Mouse (Mus musculus): ENCODE measurements around the gene Akap7. TPM values are rescaled to one million over a fixed set of nuclear protein-coding genes. Genes with fewer than 3 reads are reported as not detected.

Akap7 gene
- polyA plus RNA-seq, 1 experiment from 2014 or later: 19.8 TPM

GRCm38 (mm10) chr10:25296657-25297369 lies 10.9 kb downstream of the Akap7 start:
- peak overlapping the region; percentile 93 for H3K27ac ChIP-seq
- H3K4me1 ChIP-seq: peaks cover 24% of the 10 kb centered on the region
- H3K9ac ChIP-seq: peak overlapping the region; percentile 79
- peak overlapping the region; percentile 61 for H3K4me3 ChIP-seq
- H3K27me3 ChIP-seq: no peaks in the 10 kb centered on the region
- WGBS: under 1% methylated on average over 47 of the region's 81 CpGs
- H3K4me2 ChIP-seq: peak overlapping the region; percentile 63
- H3K36me3 ChIP-seq: no peaks in the 10 kb centered on the region
- H3K9me3 ChIP-seq: no peaks in the 10 kb centered on the region
- peak; percentile 88 for ATAC-seq (ENCODE audit: insufficient number of reproducible peaks, insufficient read depth, low FRiP score, low TSS enrichment, low read depth)

DNA sequence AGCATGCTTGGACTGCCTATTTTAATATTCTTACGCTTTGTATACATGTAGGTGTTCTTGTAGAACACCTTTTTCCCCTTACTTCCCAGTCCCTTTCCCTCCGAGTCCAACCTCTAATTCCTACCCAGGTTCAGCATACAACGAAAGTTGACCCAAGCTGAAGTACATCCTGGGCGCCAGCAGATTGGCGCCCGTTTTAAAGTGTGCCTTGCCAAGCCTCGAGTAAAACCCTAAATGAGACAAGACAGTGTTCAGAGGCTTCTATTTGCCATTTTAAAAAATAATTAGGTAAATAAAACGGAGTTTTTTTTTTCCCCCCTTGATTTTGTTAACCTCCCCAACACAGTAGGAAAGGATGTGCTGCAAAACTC lies 11.4 kb downstream of the Akap7 start:
- Histone ChIP-seq H3K27me3 (no peaks in the 10 kb centered on the region), H3K4me2 (peak overlapping the region; percentile 63), H3K4me3 (peak overlapping the region; percentile 61), H3K27ac (peak overlapping the region; percentile 93), H3K9ac (peak overlapping the region; percentile 79), H3K9me3 (no peaks in the 10 kb centered on the region), H3K4me1 (peaks cover 24% of the 10 kb centered on the region), H3K36me3 (no peaks in the 10 kb centered on the region)
- WGBS: 44% methylated on average over 8 of the region's 8 CpGs
- no peak for ATAC-seq (ENCODE audit: insufficient number of reproducible peaks, insufficient read depth, low FRiP score, low TSS enrichment, low read depth)

DNA sequence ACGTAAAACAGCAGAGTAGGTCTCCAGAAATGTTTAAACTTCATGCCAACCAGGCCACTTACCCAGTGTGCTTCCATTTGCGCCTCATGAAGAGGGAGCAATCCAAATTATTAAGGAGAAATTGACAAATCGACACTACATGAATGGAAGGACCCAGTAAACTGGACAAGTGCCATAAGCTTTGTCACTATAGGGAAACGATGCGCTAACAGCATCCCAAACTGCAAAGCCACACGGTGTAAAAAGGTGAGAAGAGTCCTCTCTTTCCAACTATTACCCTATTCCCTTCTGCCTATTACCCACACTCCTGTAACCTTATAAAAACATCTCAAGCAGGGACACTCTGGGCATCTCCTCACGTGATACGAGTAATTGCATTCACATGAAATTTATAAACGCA lies 11.8 kb downstream of the Akap7 start:
- Histone ChIP-seq H3K4me1 (peaks cover 24% of the 10 kb centered on the region), H3K27me3 (no peaks in the 10 kb centered on the region), H3K27ac (peak overlapping the region; percentile 93), H3K4me3 (no peak overlapping the region), H3K4me2 (peak overlapping the region; percentile 63; the same call in 1 of the 2 replicates), H3K9ac (no peak overlapping the region), H3K9me3 (no peaks in the 10 kb centered on the region), H3K36me3 (no peaks in the 10 kb centered on the region)
- 83% methylated on average over 9 of the region's 9 CpGs for WGBS
- ATAC-seq (ENCODE audit: insufficient number of reproducible peaks, insufficient read depth, low FRiP score, low TSS enrichment, low read depth): no peak

- WGBS: 74% methylated on average over 7 of the region's 7 CpGs
- ATAC-seq (ENCODE audit: insufficient number of reproducible peaks, insufficient read depth, low FRiP score, low TSS enrichment, low read depth): no peak
- Histone ChIP-seq H3K9ac (no peak overlapping the region), H3K36me3 (no peaks in the 10 kb centered on the region), H3K27me3 (no peaks in the 10 kb centered on the region), H3K9me3 (no peaks in the 10 kb centered on the region), H3K4me2 (no peak overlapping the region), H3K27ac (peak overlapping the region; percentile 93; the same call in 1 of the 2 replicates), H3K4me3 (no peak overlapping the region), H3K4me1 (peaks cover 24% of the 10 kb centered on the region)
These were observed 12.7 kb downstream of the Akap7 start for GRCm38 (mm10) chr10:25294999-25295398.

DNA sequence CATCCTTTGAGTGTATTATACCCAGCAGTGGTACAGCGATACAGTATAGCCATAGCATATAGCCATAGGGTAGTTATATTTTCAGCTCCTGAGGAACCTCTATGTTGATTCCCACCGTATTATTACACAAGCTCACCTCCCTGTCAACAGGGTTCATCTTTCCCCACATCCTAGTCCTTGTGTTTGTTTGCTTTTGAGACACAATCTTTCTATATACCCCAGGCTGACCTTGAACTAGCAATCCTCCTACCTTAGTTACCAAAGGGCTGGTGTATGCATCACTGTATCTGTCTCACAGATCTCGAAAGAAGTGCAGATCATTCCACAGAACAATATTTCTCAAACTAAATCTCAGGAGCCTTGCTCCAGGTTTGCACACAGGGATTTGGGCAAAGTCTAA lies 13.9 kb downstream of the Akap7 start:
- Histone ChIP-seq H3K36me3 (no peaks in the 10 kb centered on the region), H3K4me3 (no peak overlapping the region), H3K27me3 (no peaks in the 10 kb centered on the region), H3K27ac (no peak overlapping the region), H3K4me2 (no peak overlapping the region), H3K9ac (no peak overlapping the region), H3K4me1 (peaks cover 24% of the 10 kb centered on the region), H3K9me3 (no peaks in the 10 kb centered on the region)
- WGBS: 88% methylated on average over 3 of the region's 3 CpGs
- ATAC-seq (ENCODE audit: insufficient number of reproducible peaks, insufficient read depth, low FRiP score, low TSS enrichment, low read depth): no peak

DNA sequence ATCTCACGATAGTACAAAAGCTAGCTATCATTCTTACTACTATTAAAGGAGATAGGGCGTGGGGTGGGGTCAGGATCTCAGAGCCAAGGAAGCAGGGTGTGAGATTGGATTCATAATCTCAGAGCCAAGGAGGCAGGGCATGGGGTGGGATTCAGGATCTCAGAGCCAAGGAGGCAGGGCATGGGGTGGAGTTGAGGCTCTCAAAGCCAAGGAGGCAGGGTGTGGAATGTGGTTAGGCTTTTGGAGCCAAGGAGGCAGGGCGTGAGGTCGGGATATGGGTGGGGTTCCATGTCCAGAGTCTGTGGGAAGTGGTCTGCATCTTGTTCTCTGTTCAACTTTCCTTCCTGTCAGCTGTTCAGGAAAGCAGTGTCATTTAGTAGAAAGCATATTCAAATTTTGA lies 16.6 kb downstream of the Akap7 start:
- H3K4me1 ChIP-seq: peaks cover 11% of the 10 kb centered on the region; the same call in 1 of the 2 replicates
- H3K9ac ChIP-seq: no peak overlapping the region
- no peak for ATAC-seq (ENCODE audit: insufficient number of reproducible peaks, insufficient read depth, low FRiP score, low TSS enrichment, low read depth)
- no peaks in the 10 kb centered on the region for H3K27me3 ChIP-seq
- no peak overlapping the region for H3K4me3 ChIP-seq
- 78% methylated on average over 4 of the region's 4 CpGs for WGBS
- H3K36me3 ChIP-seq: no peaks in the 10 kb centered on the region
- H3K4me2 ChIP-seq: no peak overlapping the region
- no peak overlapping the region for H3K27ac ChIP-seq
- no peaks in the 10 kb centered on the region for H3K9me3 ChIP-seq

DNA sequence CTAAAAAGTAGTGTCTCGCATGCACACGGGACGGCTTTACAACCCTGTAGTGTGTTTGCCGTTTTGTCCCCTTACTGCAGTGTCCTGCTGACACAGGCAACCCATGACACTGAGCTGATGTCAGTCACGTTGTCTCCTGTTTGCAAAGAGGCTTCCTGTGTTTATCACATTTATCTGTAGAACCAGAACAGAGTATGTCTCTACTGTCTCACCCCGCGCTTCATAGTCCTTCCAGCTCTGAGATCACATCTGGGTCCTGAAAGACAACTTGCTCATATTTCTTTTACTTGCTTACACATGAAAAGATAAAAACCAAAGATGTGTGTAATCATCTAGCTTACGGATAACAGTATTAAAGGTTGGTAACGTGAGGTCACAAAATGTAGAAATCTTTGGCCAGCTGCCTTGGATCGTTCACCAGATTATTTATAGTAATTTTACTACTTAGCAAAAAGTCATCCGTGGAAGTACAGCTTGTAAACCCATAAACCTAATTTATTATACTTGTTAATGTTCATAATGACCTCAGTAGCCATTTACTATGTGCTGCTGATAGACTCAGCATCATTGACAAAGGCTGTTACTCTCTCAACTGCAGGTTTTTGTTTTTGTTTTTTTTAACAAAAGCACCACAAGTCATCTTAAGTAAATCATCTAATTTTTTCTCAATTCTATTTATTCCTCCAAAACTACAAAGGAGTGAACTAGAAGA lies 22.4 kb downstream of the Akap7 start:
- no peaks in the 10 kb centered on the region for H3K36me3 ChIP-seq
- no peak for ATAC-seq (ENCODE audit: insufficient number of reproducible peaks, insufficient read depth, low FRiP score, low TSS enrichment, low read depth)
- no peak overlapping the region for H3K9ac ChIP-seq
- no peak overlapping the region for H3K4me3 ChIP-seq
- H3K27ac ChIP-seq: no peak overlapping the region
- H3K4me2 ChIP-seq: no peak overlapping the region
- no peaks in the 10 kb centered on the region for H3K4me1 ChIP-seq
- no peaks in the 10 kb centered on the region for H3K9me3 ChIP-seq
- no peaks in the 10 kb centered on the region for H3K27me3 ChIP-seq
- WGBS: 88% methylated on average over 11 of the region's 11 CpGs

DNA sequence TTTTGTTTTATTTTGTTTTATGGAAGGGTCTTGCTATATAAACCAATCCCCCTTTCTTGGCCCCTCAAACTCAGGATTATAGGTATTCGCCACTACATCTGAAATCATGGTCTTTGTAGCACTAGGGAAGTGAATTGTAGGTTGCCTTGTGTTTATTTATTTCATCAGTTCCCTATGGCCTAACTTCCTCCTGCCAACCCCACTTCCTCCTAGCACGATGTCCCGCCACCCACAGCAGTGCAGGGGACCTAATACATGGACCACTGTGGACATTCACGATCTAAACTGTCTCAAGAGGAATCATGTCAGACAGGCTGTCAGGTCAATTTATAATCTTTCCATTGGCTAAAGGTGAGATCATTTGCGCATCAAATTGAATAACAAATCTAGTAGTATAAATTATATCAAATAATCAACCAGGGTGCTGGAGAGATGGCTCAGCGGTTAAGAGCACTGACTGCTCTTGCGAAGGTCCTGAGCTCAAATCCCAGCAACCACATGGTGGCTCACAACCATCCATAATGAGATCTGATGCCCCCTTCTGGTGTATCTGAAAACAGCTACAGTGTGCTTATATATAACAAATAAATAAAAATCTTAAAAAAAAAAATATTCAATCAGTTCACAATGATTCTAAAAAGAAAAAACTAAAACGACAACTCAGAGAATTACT lies 23.1 kb downstream of the Akap7 start:
- H3K27me3 ChIP-seq: no peaks in the 10 kb centered on the region
- no peak overlapping the region for H3K4me2 ChIP-seq
- 91% methylated on average over 8 of the region's 8 CpGs for WGBS
- no peak overlapping the region for H3K27ac ChIP-seq
- no peaks in the 10 kb centered on the region for H3K9me3 ChIP-seq
- H3K4me1 ChIP-seq: no peaks in the 10 kb centered on the region
- no peak for ATAC-seq (ENCODE audit: insufficient number of reproducible peaks, insufficient read depth, low FRiP score, low TSS enrichment, low read depth)
- H3K4me3 ChIP-seq: no peak overlapping the region
- H3K36me3 ChIP-seq: no peaks in the 10 kb centered on the region
- no peak overlapping the region for H3K9ac ChIP-seq

DNA sequence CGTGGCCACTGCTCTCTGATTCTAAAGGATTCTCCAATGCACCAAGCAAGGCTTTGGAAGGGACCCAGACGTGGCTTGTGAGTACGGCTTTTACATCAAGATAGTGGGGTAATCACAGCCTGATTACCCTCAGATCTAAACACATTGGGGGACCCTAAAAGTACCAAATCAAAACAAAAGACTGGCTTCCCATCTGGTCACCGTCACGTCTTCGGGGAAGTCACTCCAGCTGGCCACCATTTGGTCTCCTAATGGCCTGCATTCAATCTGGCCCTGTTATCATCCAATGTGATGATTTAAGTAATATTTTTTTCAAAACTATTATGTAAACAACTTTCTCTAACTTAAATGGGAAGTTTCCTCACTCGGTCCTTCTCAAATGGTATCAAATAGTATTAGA lies 24.3 kb downstream of the Akap7 start:
- Histone ChIP-seq H3K27me3 (no peaks in the 10 kb centered on the region), H3K4me3 (no peak overlapping the region), H3K27ac (no peak overlapping the region), H3K36me3 (no peaks in the 10 kb centered on the region), H3K9me3 (no peaks in the 10 kb centered on the region), H3K4me2 (no peak overlapping the region), H3K4me1 (no peaks in the 10 kb centered on the region), H3K9ac (no peak overlapping the region)
- ATAC-seq (ENCODE audit: insufficient number of reproducible peaks, insufficient read depth, low FRiP score, low TSS enrichment, low read depth): no peak
- 79% methylated on average over 7 of the region's 7 CpGs for WGBS

- H3K4me1 ChIP-seq: peaks cover 5% of the 10 kb centered on the region; the same call in 1 of the 2 replicates
- ATAC-seq (ENCODE audit: insufficient number of reproducible peaks, insufficient read depth, low FRiP score, low TSS enrichment, low read depth): no peak
- 71% methylated on average over 5 of the region's 5 CpGs for WGBS
These were observed 27.5 kb downstream of the Akap7 start for GRCm38 (mm10) chr10:25280141-25280540.

GRCm38 (mm10) chr10:25279406-25279805 lies 28.3 kb downstream of the Akap7 start:
- H3K9me3 ChIP-seq: no peaks in the 10 kb centered on the region
- H3K36me3 ChIP-seq: no peaks in the 10 kb centered on the region
- H3K4me2 ChIP-seq: no peak overlapping the region
- H3K4me3 ChIP-seq: no peak overlapping the region
- WGBS: 59% methylated on average over 3 of the region's 3 CpGs
- H3K27me3 ChIP-seq: no peaks in the 10 kb centered on the region
- H3K4me1 ChIP-seq: peaks cover 6% of the 10 kb centered on the region; the same call in 1 of the 2 replicates
- no peak for ATAC-seq (ENCODE audit: insufficient number of reproducible peaks, insufficient read depth, low FRiP score, low TSS enrichment, low read depth)
- no peak overlapping the region for H3K27ac ChIP-seq
- H3K9ac ChIP-seq: no peak overlapping the region

More at GRCm38 (mm10) chr10:25280141-25280540, 27.5 kb downstream of the Akap7 start:
- Histone ChIP-seq H3K27me3 (no peaks in the 10 kb centered on the region), H3K36me3 (no peaks in the 10 kb centered on the region), H3K4me2 (no peak overlapping the region), H3K9ac (no peak overlapping the region), H3K4me3 (no peak overlapping the region), H3K9me3 (no peaks in the 10 kb centered on the region), H3K27ac (no peak overlapping the region)

Measured in embryonic facial prominence, embryonic 13.5 days (tissue).